Comparison of ENCODE assay signal across 15 mouse cellular contexts in the genomic region with DNA sequence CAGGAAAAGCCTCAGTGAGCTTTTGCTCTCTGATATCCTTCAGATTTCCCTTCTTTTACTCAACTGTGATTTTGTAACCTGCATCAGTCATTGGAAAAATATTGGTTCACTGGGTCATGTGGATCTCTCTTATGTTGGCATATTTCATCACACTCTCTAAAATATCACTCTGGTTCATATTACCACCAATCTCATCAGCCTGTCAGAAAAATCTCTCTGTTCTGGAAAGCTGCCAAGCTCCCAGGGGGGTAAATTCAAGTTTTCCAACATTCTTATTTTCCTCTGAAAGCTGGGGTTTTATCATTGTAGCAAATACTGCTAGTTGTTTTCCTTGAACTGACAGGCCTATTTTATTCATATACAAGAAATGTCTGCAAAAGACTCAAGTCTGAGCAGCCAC.
"Had no signal": no experiment of that assay in that cellular context is flagged by ENCODE, and none has a peak within 500 bp of the region (broad histone marks: within the 10 kb centered on the region; RNA-seq: fewer than 3 reads in every experiment).

No protein-coding gene starts in this region.

- H3K27ac ChIP-seq: liver, embryonic 14.5 days; lung, embryonic 15.5 days; midbrain, embryonic 12.5 days; stomach, embryonic 15.5 days had no signal

- H3K9me3 ChIP-seq: lung, embryonic 15.5 days; midbrain, embryonic 12.5 days; stomach, embryonic 15.5 days had no signal

- H3K36me3 ChIP-seq: lung, embryonic 15.5 days; midbrain, embryonic 12.5 days; stomach, embryonic 15.5 days had no signal

- H3K9ac ChIP-seq: liver, embryonic 14.5 days; liver, postnatal 0 days; lung, embryonic 15.5 days; midbrain, embryonic 12.5 days; stomach, embryonic 15.5 days had no signal

- ATAC-seq: liver, postnatal 0 days; midbrain, embryonic 16.5 days had no signal

- H3K4me2 ChIP-seq: liver, embryonic 11.5 days; lung, embryonic 15.5 days; midbrain, embryonic 12.5 days; stomach, embryonic 15.5 days had no signal

- H3K4me1 ChIP-seq: midbrain, embryonic 12.5 days; stomach, embryonic 15.5 days had no signal

- DNase-seq: kidney, adult 18-20 months; kidney, adult 9 months; kidney, postnatal 14 days; kidney, postnatal 4 days; liver, postnatal 0 days; lung, postnatal 10 days; lung, postnatal 4 days; right cerebral cortex, postnatal 4 days; thymus, postnatal 36 days had no signal

- H3K4me3 ChIP-seq: lung, embryonic 15.5 days; midbrain, embryonic 12.5 days; stomach, embryonic 15.5 days had no signal

- H3K27me3 ChIP-seq: lung, embryonic 15.5 days; midbrain, embryonic 12.5 days; stomach, embryonic 15.5 days had no signal
